Mouse (Mus musculus) testis, adult 2 months (tissue): ENCODE results near the gene Adgrf1. TPM values are rescaled to one million over a fixed set of nuclear protein-coding genes. Genes with fewer than 3 reads are reported as not detected.
A peak's percentile ranks its signal among the peaks of the same experiment; 100 is the strongest.
"Not testable (repeated sequence)": the region's sequence is repeated elsewhere in the genome, so short reads cannot be mapped to it uniquely, and the experiment has no call there.

Experiments used
- H3K27ac ChIP-seq: fragments of 200-500 bp; 2 replicates; pipeline ENCODE4 v1.5.1; 2012; ENCODE audit warnings: low read depth, low read length; ENCODE audit not compliant: control insufficient read depth, insufficient read depth
- H3K27me3 ChIP-seq: fragments of 200-500 bp; 2 replicates; pipeline ENCODE4 v1.6.1; 2012; ENCODE audit warnings: mild to moderate bottlenecking, low read length, moderate library complexity; ENCODE audit not compliant: control insufficient read depth, insufficient read depth
- H3K36me3 ChIP-seq: fragments of 200-500 bp; 2 replicates; pipeline ENCODE4 v1.6.1; 2012; ENCODE audit warnings: mild to moderate bottlenecking, low read length; ENCODE audit not compliant: control insufficient read depth, insufficient read depth
- H3K4me1 ChIP-seq: fragments of 200-500 bp; 2 replicates; pipeline ENCODE4 v1.6.1; 2012; ENCODE audit warnings: low read length; ENCODE audit not compliant: control insufficient read depth, insufficient read depth
- H3K4me3 ChIP-seq: fragments of 200-500 bp; 2 replicates; pipeline ENCODE4 v1.5.1; 2012; ENCODE audit warnings: low read depth, mild to moderate bottlenecking, low read length, moderate library complexity, mixed read lengths; ENCODE audit not compliant: control insufficient read depth
- CTCF ChIP-seq: fragments of 200-500 bp; IDR thresholded peaks from 2 replicates; pipeline ENCODE4 v1.5.1; 2012; ENCODE audit warnings: low read depth, mild to moderate bottlenecking, inconsistent platforms, low read length, moderate library complexity; ENCODE audit not compliant: control insufficient read depth, insufficient read depth, insufficient replicate concordance
- POLR2A ChIP-seq: fragments of 200-500 bp; IDR thresholded peaks from 2 replicates; pipeline ENCODE4 v1.6.1; 2012; ENCODE audit warnings: low read depth, mild to moderate bottlenecking, inconsistent platforms, low read length, moderate library complexity; ENCODE audit not compliant: control insufficient read depth
- polyA plus RNA-seq: library from polyadenylated mRNA; depleted of rRNA; stranded (reverse); fragments of >200 nt; gene quantifications from 2 replicates; pipeline ENCODE4 v1.2.3, GENCODE M21; 2012

The Adgrf1 gene
- polyA plus RNA-seq, 1 experiment = 0.09 TPM

DNA sequence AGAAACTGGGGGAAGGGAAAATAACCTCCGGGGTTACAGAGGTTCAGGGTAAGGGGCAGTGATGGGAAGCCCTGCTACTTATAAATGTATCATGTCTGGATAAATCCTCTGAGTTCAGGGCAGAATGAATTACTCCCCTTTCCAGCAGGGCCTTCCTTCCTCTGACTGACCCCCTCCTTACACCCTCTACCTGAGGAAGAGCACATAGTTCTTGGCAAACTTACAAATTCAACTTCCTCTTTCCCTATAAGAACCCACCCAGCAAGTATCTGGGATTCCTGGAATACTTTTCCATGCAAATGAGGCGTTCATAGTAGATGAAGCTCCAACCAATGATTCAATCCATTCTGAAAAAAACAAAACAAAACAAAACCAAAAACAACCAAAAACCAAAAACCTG lies 67.5 kb downstream of the Adgrf1 start:
- Histone ChIP-seq H3K4me1 (no peaks in the 10 kb centered on the region), H3K27me3 (no peaks in the 10 kb centered on the region), H3K27ac (no peak overlapping the region), H3K4me3 (no peak overlapping the region), H3K36me3 (no peaks in the 10 kb centered on the region)
- TF ChIP-seq POLR2A (no peak), CTCF (no peak)

DNA sequence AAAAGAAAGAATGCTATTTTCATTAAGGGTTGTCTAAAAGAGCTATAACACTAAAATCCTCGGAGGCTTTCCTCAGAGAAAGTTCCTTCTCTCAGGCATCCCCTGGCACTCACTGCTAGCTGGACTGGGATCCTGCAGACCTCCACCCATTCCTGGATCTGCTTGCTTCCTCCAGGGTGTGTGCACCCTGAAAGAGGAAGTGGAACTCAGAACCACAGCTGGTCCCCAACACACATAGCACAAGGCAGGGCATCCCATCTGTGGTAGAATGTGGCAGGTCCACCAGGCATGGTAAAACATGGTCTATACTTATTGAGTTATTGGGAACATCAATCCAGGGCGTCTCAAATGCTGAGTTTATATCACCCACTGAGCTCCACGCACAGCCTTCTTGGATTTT lies 68.2 kb downstream of the Adgrf1 start:
- Histone ChIP-seq H3K27me3 (no peaks in the 10 kb centered on the region), H3K36me3 (no peaks in the 10 kb centered on the region), H3K27ac (no peak overlapping the region), H3K4me3 (no peak overlapping the region), H3K4me1 (no peaks in the 10 kb centered on the region)
- TF ChIP-seq CTCF (no peak), POLR2A (no peak)

GRCm38 (mm10) chr17:43346499-43346898 lies 76.4 kb downstream of the Adgrf1 start:
- not testable (repeated sequence) for H3K4me3 ChIP-seq, H3K27me3 ChIP-seq, H3K27ac ChIP-seq, H3K4me1 ChIP-seq, H3K36me3 ChIP-seq

- Histone ChIP-seq H3K27me3 (no peaks in the 10 kb centered on the region), H3K27ac (no peak overlapping the region), H3K36me3 (no peaks in the 10 kb centered on the region), H3K4me1 (no peaks in the 10 kb centered on the region; the same call in 1 of the 2 replicates), H3K4me3 (no peak overlapping the region)
- TF ChIP-seq POLR2A (no peak), CTCF (no peak)
Measured at GRCm38 (mm10) chr17:43357902-43358539, 87.9 kb downstream of the Adgrf1 start.

DNA sequence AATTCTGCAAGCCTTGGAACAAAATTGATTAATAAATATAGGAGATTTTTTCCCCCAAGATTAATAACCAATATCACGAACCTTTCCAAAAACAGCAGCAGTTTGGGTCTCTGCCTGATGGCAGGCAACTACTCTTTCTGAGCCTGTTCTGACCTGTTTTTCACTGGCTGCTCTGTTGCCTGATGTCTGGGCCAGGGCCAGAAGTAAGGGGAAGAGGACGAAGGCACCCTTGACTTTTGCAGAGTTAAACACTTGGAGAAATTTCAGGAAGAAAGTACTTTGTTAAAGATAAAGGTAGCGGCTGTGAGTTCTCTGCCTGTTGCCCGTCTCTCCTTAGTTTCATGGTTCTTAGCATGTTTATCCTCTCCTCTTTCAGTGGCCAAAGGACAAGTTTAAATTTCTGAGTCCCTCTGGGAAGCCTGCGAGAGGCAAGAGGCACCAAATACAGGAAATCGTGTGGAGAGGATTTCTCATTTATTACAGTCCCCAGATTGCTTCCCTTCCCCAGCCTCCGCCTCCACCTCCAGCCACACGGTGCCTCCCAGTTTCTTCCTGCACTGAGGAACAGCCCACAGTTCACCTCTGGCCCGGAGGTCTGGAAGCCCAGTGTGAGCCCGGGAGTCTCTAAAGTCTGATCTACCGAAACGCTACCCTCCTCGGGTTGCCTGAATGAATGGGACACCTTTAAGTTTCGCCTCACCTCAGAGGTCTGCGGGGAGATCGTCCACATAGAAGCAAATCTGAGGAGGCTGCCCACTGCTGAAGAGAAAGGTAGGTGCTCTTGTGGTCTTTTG lies 89.9 kb downstream of the Adgrf1 start, which contains the start of gene Adgrf5:
TSS of gene Adgrf5 (plus strand) at position 626 of the 794 bp plus-strand sequence.
- Histone ChIP-seq H3K27me3 (no peaks in the 10 kb centered on the region), H3K4me1 (no peaks in the 10 kb centered on the region; the same call in 1 of the 2 replicates), H3K4me3 (peak within 1 kb of the TSS; percentile 6; the same call in 1 of the 2 replicates), H3K36me3 (no peaks in the 10 kb centered on the region), H3K27ac (no peak within 1 kb of the TSS)
- TF ChIP-seq POLR2A (no peak), CTCF (no peak)

GRCm38 (mm10) chr17:43361021-43361420 lies 90.9 kb downstream of the Adgrf1 start:
- H3K4me1 ChIP-seq = no peaks in the 10 kb centered on the region; the same call in 1 of the 2 replicates
- H3K36me3 ChIP-seq = no peaks in the 10 kb centered on the region
- H3K27me3 ChIP-seq = no peaks in the 10 kb centered on the region
- TF ChIP-seq CTCF (no peak), POLR2A (no peak)
- H3K4me3 ChIP-seq = no peak overlapping the region
- H3K27ac ChIP-seq = no peak overlapping the region

GRCm38 (mm10) chr17:43362362-43362761 lies 92.2 kb downstream of the Adgrf1 start:
- Histone ChIP-seq H3K36me3 (no peaks in the 10 kb centered on the region), H3K4me3 (no peak overlapping the region), H3K4me1 (no peaks in the 10 kb centered on the region; the same call in 1 of the 2 replicates), H3K27me3 (no peaks in the 10 kb centered on the region), H3K27ac (no peak overlapping the region)
- TF ChIP-seq POLR2A = no peak
- TF ChIP-seq CTCF = no peak

DNA sequence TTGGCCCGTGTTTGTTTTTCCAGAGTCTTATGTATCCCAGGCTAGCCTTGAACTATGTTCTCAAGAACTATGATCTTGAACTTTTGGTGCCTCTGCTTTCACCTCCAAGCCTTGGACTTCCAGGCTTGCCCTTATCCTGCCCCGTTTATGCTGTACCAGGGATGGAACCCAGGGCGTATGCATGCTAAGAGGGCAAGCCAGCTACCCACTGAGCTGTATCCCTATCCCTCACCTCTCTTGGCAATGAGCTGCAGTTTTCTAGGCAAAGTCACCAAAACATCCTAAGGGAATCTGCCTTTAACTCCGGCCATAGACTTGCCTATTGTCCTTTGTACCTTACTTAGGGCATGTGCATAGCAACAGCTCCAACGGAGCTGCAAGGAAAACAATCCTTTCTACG lies 92.8 kb downstream of the Adgrf1 start:
- Histone ChIP-seq H3K4me3 (no peak overlapping the region), H3K4me1 (no peaks in the 10 kb centered on the region; the same call in 1 of the 2 replicates), H3K27ac (no peak overlapping the region), H3K27me3 (no peaks in the 10 kb centered on the region), H3K36me3 (no peaks in the 10 kb centered on the region)
- TF ChIP-seq POLR2A = no peak
- no peak for TF ChIP-seq CTCF
